Mouse (Mus musculus): ENCODE results near the gene Smim24. TPM values are rescaled to one million over a fixed set of nuclear protein-coding genes. Genes with fewer than 3 reads are reported as not detected.

Gene Smim24
- polyA plus RNA-seq, 1 experiment = 6,898 TPM

DNA sequence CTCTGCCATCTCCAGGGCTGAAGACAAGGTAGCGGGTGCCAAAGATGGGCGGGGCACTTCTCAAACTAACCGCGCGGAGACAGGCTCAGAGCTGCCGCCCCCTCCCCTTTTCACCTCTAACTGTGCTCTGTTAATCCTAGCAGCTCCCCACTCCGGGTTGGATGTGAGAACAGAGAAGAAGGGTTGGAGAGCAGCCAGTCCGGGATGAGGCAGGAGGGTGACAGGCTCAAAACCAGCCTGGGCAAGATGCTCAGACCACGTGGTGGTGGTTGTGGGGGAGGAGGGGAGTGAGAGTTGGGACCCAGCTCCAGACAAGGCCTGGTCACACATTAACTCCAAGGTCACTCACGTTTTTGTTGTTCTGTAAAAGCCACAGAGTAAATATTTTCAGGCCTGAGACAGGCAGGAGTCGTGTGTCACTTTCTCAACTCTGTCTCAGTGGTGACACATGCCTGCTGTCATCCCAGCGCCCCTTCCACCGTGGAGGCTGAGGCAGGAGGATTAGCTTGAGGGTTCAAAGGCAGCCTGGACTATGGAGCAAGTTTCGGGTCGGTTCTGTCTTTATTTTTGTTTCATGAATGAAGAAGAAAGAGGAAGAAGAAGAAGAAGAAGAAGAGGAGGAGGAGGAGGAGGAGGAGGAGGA lies 38.8 kb downstream of the Smim24 start:
- Histone ChIP-seq H3K27me3 (ENCODE audit: control insufficient read depth, insufficient read depth, low read length) (no peaks in the 10 kb centered on the region), H3K27ac (ENCODE audit: insufficient read depth, low read depth, low read length) (no peak overlapping the region), H3K4me3 (ENCODE audit: low read depth, low read length) (peak overlapping the region; percentile 82; the same call in 1 of the 2 replicates), H3K4me1 (ENCODE audit: control insufficient read depth, insufficient read depth, insufficient read length, low read length) (peaks cover 38% of the 10 kb centered on the region), H3K36me3 (ENCODE audit: control insufficient read depth, insufficient read depth, low read length) (no peaks in the 10 kb centered on the region)
- WGBS = 16% methylated on average over 15 of the region's 15 CpGs
- no peak for TF ChIP-seq POLR2A (IDR thresholded peaks at IDR 0.05; ENCODE audit: low read depth, low read length)
- no peak for TF ChIP-seq CTCF (IDR thresholded peaks at IDR 0.05; ENCODE audit: extremely low read depth, insufficient read length, insufficient replicate concordance, low read depth, low read length)

DNA sequence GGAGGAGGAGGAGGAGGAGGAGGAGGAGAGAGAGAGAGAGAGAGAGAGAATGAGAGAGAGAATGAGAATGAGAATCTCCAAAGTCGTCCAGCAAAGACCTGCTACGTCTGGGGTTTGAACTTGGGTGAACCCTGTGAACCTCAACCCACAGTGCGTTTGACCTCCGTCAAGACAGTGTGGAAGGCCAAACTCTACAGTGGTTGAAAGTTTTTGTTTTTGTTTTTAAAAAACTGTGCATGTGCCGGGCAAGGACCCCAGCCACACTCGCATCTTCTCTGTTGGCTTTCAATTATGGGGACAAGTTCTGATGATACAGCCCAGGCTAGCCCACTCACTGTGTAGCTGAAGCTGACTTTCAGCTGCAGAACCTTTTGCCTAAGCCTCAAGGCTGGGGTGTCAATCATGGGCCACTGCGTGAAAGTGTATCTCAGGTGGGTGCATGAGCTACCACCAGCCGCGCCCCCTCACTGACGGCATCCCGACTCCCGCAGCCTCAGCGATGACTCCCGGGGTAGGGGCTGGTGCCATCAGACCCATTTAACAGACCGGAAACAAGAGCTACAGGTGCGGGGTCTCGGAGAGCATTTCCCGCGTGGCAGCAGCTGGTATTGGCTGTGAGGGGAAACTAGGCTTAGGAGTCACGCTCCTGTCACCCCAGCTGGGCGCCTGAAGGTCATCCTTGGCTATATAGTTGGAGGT lies 39.5 kb downstream of the Smim24 start:
- Histone ChIP-seq H3K4me1 (ENCODE audit: control insufficient read depth, insufficient read depth, insufficient read length, low read length) (peaks cover 36% of the 10 kb centered on the region), H3K4me3 (ENCODE audit: low read depth, low read length) (peak overlapping the region; percentile 25), H3K27me3 (ENCODE audit: control insufficient read depth, insufficient read depth, low read length) (no peaks in the 10 kb centered on the region), H3K36me3 (ENCODE audit: control insufficient read depth, insufficient read depth, low read length) (no peaks in the 10 kb centered on the region), H3K27ac (ENCODE audit: insufficient read depth, low read depth, low read length) (no peak overlapping the region)
- WGBS = 50% methylated on average over 21 of the region's 21 CpGs
- no peak for TF ChIP-seq POLR2A (IDR thresholded peaks at IDR 0.05; ENCODE audit: low read depth, low read length)
- TF ChIP-seq CTCF (IDR thresholded peaks at IDR 0.05; ENCODE audit: extremely low read depth, insufficient read length, insufficient replicate concordance, low read depth, low read length) = no peak

DNA sequence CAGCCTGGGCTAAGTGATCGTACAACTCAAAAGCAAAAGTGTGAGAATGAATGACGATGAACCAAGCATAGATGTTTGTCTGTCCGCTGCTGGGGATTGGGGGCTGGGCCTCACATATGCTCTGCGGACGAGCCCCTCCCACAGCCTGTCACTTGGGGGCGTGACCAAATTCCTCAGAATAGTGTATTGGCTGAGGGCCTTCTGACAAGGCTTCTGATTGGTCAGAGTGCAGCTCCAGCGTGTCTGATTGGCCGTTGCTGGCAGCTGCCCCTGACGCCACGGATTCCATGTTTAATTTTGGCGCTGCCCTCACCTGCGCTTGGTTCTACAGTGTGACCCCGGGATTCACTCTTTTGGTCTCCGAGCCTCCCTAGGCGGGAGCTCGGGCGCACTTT lies 40.0 kb downstream of the Smim24 start:
- H3K27ac ChIP-seq (ENCODE audit: insufficient read depth, low read depth, low read length) = peak overlapping the region; percentile 17; the same call in 1 of the 2 replicates
- WGBS = under 1% methylated on average over 17 of the region's 17 CpGs
- peak overlapping the region; percentile 52 for H3K4me3 ChIP-seq (ENCODE audit: low read depth, low read length)

DNA sequence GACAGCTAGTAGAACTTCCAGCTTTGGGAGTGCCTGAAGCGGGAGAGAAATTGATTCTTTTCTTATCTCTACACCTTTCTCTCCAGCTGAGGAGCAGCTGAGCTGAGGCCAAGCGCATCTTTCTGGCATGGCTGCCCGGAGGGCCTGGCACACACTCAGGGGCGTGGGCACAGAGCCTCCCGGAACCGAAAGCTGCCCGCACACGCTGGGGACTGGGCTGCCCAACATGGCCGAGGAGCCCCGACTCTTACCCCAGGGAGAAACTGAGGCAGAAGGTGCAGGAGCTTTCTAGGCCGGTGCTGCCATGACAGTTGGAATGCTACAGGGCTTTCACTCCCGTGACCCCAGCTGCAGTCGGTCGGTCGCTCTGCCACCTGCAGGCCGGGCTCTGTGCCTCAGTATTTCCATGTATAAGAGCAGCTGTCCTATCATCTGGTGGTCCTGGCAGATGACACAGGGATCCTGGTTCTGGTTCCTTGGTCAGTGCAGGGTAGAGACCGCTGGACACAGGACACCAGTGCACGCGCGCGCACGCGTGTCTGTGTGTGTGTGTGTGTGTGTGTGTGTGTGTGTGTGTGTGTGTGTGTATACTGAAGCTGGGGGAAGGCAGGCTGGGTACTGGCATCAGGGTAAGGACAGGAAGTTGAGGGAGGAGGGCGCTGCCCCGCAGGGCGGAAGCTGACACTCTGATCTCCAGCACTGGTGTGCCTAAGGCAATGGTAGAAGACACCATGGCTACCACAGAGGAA lies 40.9 kb downstream of the Smim24 start:
- WGBS = 48% methylated on average over 26 of the region's 26 CpGs
- Histone ChIP-seq H3K36me3 (ENCODE audit: control insufficient read depth, insufficient read depth, low read length) (no peaks in the 10 kb centered on the region), H3K27ac (ENCODE audit: insufficient read depth, low read depth, low read length) (peak overlapping the region; percentile 17; the same call in 1 of the 2 replicates), H3K4me1 (ENCODE audit: control insufficient read depth, insufficient read depth, insufficient read length, low read length) (peaks cover 35% of the 10 kb centered on the region), H3K27me3 (ENCODE audit: control insufficient read depth, insufficient read depth, low read length) (no peaks in the 10 kb centered on the region), H3K4me3 (ENCODE audit: low read depth, low read length) (peak overlapping the region; percentile 32)
- TF ChIP-seq CTCF (IDR thresholded peaks at IDR 0.05; ENCODE audit: extremely low read depth, insufficient read length, insufficient replicate concordance, low read depth, low read length) (no peak), POLR2A (IDR thresholded peaks at IDR 0.05; ENCODE audit: low read depth, low read length) (no peak)

More for the DNA sequence above, 40.0 kb downstream of the Smim24 start:
- Histone ChIP-seq H3K27me3 (ENCODE audit: control insufficient read depth, insufficient read depth, low read length) (no peaks in the 10 kb centered on the region), H3K4me1 (ENCODE audit: control insufficient read depth, insufficient read depth, insufficient read length, low read length) (peaks cover 35% of the 10 kb centered on the region), H3K36me3 (ENCODE audit: control insufficient read depth, insufficient read depth, low read length) (no peaks in the 10 kb centered on the region)
- TF ChIP-seq POLR2A (IDR thresholded peaks at IDR 0.05; ENCODE audit: low read depth, low read length) (no peak), CTCF (IDR thresholded peaks at IDR 0.05; ENCODE audit: extremely low read depth, insufficient read length, insufficient replicate concordance, low read depth, low read length) (no peak)

GRCm38 (mm10) chr10:81434361-81435263 lies 41.8 kb downstream of the Smim24 start:
- Histone ChIP-seq H3K36me3 (ENCODE audit: control insufficient read depth, insufficient read depth, low read length) (no peaks in the 10 kb centered on the region), H3K27ac (ENCODE audit: insufficient read depth, low read depth, low read length) (peak overlapping the region; percentile 41), H3K4me3 (ENCODE audit: low read depth, low read length) (no peak overlapping the region), H3K4me1 (ENCODE audit: control insufficient read depth, insufficient read depth, insufficient read length, low read length) (peaks cover 32% of the 10 kb centered on the region), H3K27me3 (ENCODE audit: control insufficient read depth, insufficient read depth, low read length) (no peaks in the 10 kb centered on the region)
- 21% methylated on average over 15 of the region's 15 CpGs for WGBS
- TF ChIP-seq POLR2A (IDR thresholded peaks at IDR 0.05; ENCODE audit: low read depth, low read length) (no peak), CTCF (IDR thresholded peaks at IDR 0.05; ENCODE audit: extremely low read depth, insufficient read length, insufficient replicate concordance, low read depth, low read length) (no peak)

GRCm38 (mm10) chr10:81435436-81435835 lies 42.6 kb downstream of the Smim24 start:
- Histone ChIP-seq H3K27me3 (ENCODE audit: control insufficient read depth, insufficient read depth, low read length) (no peaks in the 10 kb centered on the region), H3K4me3 (ENCODE audit: low read depth, low read length) (no peak overlapping the region), H3K27ac (ENCODE audit: insufficient read depth, low read depth, low read length) (peak overlapping the region; percentile 39), H3K36me3 (ENCODE audit: control insufficient read depth, insufficient read depth, low read length) (no peaks in the 10 kb centered on the region), H3K4me1 (ENCODE audit: control insufficient read depth, insufficient read depth, insufficient read length, low read length) (peaks cover 30% of the 10 kb centered on the region)
- 23% methylated on average over 3 of the region's 3 CpGs for WGBS
- no peak for TF ChIP-seq POLR2A (IDR thresholded peaks at IDR 0.05; ENCODE audit: low read depth, low read length)
- no peak for TF ChIP-seq CTCF (IDR thresholded peaks at IDR 0.05; ENCODE audit: extremely low read depth, insufficient read length, insufficient replicate concordance, low read depth, low read length)

Data from small intestine, adult 2 months (tissue).